Mouse (Mus musculus) hindlimb bud, embryonic 11.5 days (tissue): Measurements from ENCODE around the gene Rogdi.

ENCODE experiments used
- DNase-seq: peaks from one replicate; pipeline ENCODE4 v3.0.0-alpha.2; 2012; ENCODE audit warnings: low read depth, low spot score; ENCODE audit errors: extremely low spot score

Gene Rogdi

DNA sequence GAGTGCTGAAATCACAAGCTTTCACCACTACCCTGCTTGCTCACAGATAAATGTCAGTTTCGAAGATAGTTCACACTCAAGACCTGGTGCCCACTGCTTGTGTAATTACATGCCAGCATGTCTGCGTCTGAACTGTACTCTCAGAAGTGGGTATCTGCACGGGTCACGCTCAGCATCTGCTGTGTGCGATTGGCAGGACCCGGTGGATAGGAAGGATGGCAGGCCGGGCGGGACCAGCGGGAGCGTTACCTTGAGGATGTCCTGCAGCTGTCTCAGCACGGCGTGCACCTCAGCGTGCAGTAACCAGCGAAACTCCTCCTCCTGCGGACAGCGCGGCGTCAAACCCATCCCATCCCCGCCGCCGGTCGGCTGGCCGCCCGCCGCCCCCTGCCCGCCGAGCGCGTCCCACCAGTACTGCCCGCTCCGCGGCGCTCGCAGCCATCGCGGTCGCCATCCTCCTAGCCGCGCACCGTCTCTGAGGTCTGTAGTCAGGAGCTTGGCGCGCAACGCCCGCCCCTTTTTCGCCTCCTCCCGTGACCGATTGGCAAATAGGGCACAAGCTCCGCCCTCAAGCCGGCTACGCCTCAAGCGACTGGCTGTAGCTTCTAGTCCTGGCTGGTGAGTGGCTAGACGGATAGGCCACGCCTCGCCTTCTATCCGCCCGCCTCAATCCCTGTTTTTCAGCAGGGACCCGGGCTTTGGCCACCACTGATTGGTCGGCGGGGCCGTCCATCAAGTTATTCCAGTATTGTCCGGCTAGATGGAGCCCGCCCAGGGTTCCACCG, at the start of gene Rogdi:
Gene Rogdi (minus strand): TSS at position 500 of the 785 bp plus-strand sequence.
- DNase-seq: peak; percentile 95

DNA sequence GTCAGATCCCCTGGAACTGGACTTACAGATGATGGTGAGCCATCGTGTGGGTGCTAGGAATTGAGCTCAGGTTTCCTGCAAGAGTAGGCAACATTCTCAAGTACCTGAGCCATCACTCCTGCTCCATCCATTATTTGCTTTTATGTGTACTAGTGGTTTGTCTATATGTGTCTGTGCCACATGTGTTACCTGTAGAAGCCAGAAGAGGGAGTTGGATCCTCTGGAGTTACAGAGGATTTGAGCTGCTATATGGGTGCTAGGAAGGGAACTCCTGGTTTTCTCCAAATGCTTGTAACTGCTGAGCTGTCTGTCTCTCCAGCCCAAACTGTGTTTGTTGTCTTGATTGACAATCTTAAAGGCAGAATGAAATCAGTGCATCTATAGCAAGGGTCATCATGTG, 44.8 kb upstream of the Rogdi start:
- DNase-seq: no peak

- no peak for DNase-seq
Measured at GRCm38 (mm10) chr16:5050251-5051110, 37.1 kb upstream of the Rogdi start.

DNA sequence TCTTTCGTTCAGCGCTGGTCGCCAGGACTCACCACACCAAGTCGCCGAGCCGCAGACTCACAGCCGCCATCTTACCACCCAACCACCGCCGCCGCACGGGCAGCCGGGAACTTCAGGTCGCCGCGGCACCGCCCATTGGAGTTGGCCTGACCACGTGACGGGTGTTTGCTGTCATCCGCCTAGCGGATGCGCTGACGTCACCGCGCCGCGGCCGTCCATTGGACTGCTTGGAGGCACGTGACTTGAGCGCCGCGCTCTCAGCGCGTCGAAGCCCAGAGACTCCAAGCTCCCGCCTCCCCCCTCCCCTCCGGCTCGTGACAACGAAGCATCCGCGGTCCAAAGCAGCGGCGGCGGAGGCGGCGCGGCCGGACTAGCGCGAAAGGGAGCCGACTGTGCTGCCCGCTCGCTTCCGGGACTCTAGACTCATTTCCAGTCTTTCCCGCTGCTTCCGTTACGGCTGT, 36.5 kb upstream of the Rogdi start, which contains the start of the genes Glyr1 and Ubn1:
Gene Glyr1 (minus strand): TSS at position 90 of the 461 bp plus-strand sequence.
Gene Ubn1 (plus strand): TSS at position 284 of the 461 bp plus-strand sequence.
- peak; percentile 97 for DNase-seq

DNA sequence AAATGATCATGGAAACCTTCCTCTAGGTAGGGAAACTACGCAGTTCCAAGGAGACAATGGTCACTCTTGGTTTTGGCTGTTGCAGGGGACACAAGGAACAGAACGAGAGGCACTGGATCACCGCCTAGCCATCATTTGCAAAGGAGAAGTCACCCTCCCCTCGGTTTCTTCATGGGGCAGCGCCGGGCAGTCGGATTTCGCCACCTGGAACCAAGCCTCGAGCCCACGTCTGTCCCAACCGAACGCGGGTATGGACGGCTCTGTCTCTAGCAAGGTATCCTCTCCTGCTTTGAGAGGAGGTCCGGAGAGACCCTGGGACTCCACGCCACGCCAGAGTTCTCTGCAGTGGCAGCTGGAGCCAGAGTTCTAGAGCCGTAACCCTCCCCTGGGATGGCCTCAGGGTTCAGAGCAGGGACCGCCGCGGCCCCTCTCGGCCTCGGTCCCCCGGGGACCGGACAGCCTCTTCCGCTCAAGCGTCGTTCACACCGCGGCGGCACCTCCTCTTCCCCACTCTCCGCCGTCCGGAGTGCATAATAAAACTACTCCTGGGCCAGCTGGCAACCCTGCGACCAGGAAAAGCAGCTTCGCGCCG, 35.9 kb upstream of the Rogdi start:
- no peak for DNase-seq

DNA sequence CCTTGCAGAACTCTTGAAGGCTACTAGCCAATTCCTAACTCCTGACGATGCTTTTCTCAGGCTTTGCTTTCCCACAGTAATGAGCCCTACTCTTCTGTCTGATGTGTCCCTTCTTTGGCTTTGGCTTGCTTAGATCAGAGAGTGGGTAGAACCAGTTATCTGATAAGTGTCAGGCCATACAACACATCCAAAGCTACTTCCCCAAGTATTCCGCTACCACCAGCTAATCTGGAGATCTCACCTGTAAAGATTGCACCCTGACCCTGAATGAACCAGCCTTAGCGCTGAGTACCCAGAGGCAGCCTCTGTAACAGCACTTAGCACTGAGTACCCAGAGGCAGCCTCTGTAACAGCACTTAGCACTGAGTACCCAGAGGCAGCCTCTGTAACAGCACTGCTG, 32.0 kb upstream of the Rogdi start:
- no peak for DNase-seq

DNA sequence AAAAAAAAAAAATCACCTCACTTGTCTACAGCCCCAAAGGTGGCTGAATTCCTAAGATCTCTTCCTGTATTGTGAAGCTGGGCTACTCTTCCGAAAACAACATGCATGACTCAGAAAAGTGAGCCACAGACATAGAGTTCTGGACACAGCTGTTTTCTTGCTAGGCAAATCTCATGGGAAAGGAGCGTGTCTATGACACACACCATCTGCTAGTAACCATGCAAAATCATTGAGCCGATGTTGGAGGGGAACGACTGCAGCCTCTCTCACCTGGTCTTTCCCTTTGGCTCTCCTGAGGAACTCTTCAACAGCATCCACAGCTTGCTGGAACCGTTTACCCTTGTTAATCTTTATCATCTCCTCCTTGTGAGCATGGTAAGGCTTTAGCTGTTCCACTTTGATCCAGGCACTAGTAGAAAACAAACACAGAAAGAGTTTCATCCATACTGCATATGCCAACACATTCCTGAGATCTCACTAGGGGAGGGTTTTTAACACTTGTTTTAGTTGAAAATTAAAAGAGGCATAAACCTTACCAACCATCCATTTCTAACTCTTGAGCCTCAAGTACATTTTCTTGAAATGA, 23.4 kb upstream of the Rogdi start:
- DNase-seq: no peak

DNA sequence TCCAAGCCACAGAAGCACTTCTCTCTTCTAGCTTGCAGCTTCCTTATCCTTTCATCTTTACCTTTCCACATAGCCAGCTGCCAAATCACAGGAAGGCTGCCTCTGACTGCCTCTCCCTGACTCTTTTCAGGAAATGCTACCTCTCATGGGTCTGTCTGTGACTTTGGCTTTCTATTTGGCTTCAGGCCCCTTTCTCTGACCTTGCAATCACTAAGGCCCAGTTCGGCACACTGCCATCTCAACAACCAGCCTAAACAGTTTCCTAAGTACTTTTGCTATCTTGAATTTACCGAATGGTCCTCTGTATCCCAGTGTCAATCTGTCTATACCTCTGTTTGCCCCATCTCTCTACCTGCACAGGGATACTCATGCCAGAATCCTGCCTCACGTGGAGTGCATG, 22.2 kb upstream of the Rogdi start:
- DNase-seq: no peak

DNA sequence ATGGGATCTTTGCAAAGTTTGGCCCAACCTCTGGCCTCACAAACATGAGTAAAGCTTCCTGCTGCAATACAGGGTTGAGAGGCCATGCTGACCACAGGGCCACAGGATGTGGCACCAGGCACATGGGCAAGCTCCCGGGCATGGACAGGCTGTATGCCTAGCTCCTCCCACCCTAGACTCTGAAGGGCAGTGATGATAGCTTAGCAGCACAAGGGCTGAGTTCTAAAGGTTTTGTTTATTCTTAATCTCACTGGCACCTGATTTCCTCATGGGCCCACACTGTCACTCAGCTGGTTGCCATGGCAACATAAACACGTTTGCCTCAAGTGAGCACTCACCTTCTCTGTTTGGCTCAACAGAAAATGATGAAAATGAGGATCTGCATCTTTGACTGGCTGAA, 16.5 kb upstream of the Rogdi start:
- DNase-seq: no peak

DNA sequence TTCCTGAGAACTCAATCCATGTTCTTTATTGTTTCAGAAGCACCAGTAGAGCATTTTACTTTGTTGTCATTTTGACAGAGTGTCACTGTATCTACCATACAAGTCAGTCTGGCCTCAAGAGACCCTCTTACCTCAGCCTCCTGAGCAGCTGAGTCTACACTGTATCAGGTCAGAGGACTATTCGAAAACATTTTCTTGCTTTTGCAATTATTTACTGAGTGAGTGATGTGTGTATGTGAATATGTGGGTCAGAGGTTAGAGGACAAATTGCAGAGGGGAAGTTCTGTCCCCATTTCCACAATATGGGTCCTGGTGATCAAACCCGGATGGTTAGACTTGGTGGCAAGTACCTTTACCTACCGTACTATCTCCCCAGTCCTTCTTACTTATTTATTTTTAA, 10.7 kb upstream of the Rogdi start:
- DNase-seq: no peak

GRCm38 (mm10) chr16:5014578-5014977, 1.2 kb upstream of the Rogdi start:
- no peak for DNase-seq

- DNase-seq: no peak
Measured at GRCm38 (mm10) chr16:5012036-5013005, 1.0 kb downstream of the Rogdi start.

DNA sequence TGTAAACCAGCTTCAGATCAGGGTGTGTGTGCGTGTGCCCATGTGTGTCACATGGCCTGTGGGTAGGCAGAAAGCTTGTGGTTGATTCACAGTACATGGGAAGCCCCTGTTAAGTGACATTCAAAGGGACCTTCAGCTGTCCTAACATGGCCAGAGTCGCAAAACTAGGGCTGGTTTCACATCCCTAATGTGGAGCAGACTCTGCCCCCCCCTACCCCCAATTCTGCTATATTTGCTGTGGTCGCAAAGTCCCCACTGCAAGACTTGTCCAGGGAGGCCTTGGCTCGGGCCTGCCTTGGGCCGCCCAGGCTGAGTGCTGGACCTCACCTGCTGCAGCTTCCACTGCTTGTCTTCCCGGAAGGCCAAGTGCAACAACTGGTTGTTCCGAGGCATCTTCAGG, 2.1 kb downstream of the Rogdi start:
- no peak for DNase-seq

DNA sequence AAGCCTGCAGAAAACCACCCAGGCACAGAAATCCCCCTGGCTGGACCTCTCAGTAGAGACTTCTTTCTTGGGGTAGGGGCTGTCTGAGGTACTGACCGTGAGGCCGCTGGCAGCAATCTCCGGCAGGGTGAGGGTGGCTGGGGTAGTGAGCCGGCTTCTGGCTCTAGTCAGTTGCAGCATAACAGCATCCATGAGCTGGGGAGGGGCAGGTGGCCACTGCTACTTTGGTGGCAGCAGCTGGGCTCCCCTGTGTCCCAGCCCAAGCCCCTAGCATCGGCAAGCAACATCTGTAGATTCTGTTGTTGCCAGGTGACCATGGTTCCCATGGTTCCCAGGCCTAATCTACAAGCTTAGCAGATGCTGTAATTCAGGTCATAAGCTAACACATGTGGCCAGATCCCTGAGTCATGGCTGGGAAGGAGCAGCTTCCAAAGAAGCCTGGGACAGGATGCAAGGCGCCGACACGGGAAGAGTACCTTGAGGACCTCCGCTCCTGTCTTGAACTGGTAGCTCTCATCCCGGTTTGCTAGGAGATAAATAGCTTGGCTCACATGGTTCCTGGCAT, 2.9 kb downstream of the Rogdi start:
- DNase-seq: no peak

- DNase-seq: no peak
Measured at GRCm38 (mm10) chr16:5008076-5008475, 5.3 kb downstream of the Rogdi start.

DNA sequence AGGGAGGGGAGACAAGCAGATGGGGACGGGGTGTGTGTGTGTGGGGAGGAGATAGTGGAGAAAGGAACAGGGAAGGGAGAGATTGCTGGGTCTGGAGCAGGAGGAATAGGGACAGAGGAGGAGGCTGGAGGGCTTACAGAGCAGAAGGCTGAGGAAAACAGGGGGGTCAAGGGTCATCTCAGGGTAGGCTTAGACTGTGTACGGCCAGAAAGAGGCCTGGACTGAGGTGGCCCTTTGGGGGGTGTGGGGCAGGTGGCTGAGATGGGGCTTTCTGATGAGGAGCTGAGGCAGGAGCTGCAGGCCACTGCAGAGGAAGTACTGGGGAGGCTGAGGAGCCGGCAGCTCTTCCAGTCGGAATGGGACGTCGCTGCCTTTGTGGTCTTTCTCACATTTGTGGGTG, 5.9 kb downstream of the Rogdi start:
- DNase-seq: no peak

- no peak for DNase-seq
Measured at GRCm38 (mm10) chr16:5007067-5007466, 6.3 kb downstream of the Rogdi start, which contains the start of gene Smim22. TSS of gene Smim22 (plus strand) at chr16:5007288.

DNA sequence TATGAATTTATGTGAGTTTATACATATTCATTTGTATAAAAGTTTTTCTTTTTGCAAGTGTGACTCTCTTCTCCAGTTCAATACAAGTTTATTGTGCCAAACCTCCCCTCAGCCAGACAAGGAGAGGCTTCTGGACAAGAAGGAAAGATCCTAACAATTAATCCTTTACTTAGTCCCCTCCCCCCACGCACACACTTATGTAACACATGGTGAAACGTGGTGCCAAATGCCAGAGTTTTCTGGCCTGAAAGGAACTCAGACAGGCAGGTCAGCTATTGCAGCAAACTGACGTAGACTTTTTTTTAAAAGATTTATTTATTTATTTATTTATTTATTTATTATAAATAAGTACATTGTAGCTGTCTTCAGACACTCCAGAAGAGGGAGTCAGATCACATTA, 12.7 kb downstream of the Rogdi start:
- no peak for DNase-seq

GRCm38 (mm10) chr16:4998984-4999383, 14.4 kb downstream of the Rogdi start:
- DNase-seq: no peak

- no peak for DNase-seq
Measured at GRCm38 (mm10) chr16:4997553-4997952, 15.8 kb downstream of the Rogdi start, which contains the start of gene Sept12. TSS of gene Sept12 (minus strand) at chr16:4997852.
